Mouse (Mus musculus) bone marrow macrophage, adult 2 months (primary cell): ENCODE measurements around the gene Gm17359.

ENCODE experiments used
- CTCF ChIP-seq: IDR thresholded peaks from 2 replicates; pipeline ENCODE4 v1.5.1; 2012; ENCODE audit warnings: low read depth, mild to moderate bottlenecking, low read length, moderate library complexity
- POLR2A ChIP-seq: IDR thresholded peaks from 2 replicates; pipeline ENCODE4 v1.6.1; 2012; ENCODE audit warnings: mild to moderate bottlenecking, low read depth, low read length, borderline replicate concordance

- TF ChIP-seq CTCF, result no peak
- TF ChIP-seq POLR2A, result no peak
Observed at GRCm38 (mm10) chr3:79310184-79310583, 26.3 kb upstream of the Gm17359 start.
